In the genomic region with DNA sequence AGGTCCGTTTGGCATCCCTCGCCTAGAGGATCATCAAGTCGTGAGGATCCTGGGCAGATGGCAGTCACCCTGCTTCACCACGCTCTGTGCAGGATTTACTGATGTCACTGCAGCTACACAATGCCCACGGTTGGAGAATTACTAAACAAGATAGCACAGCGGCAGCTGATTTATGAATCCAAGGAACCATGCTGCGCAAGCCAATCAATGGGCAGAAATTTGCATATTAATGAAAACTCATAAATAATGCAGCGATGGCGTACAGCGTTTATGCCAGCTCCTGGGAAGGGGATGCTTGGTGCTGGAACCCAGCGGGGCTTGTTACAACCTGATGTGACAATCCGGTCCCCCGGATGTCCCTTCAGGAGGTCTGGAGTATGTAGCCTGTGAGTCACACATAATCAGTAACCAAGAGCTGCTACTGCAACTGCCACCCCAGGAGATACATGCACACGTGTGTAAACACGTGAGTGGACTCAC, we compare ENCODE assay signal across 14 mouse cellular contexts. TPM values are rescaled to one million over a fixed set of nuclear protein-coding genes. Genes with fewer than 3 reads are reported as not detected.
A peak's percentile ranks its signal among the peaks of the same experiment; 100 is the strongest.
DNase-seq lines count a peak whose midpoint lies in the region.
"Had no signal": no experiment of that assay in that cellular context is flagged by ENCODE, and none has a peak within 500 bp of the region (broad histone marks: within the 10 kb centered on the region; RNA-seq: fewer than 3 reads in every experiment).

No protein-coding gene starts in this region.

- DNase-seq in layer of hippocampus, postnatal 14 days (ENCODE audit: low spot score in 2 of 2): peak; percentile 17 to 36
- DNase-seq in layer of hippocampus, adult 9-10 months (ENCODE audit: low spot score): no peak
- peak; percentile 69 for DNase-seq in cerebellum, postnatal 10 days
- peak; percentile 60 for DNase-seq in mesoderm, embryonic 11.5 days (ENCODE audit: low read depth, low spot score)
- DNase-seq in retina, postnatal 1 day: peak; percentile 36
- DNase-seq in heart, adult 18-20 months: no peak
- no peak for DNase-seq in spleen, postnatal 36 days (ENCODE audit: low spot score in 2 of 2)
- DNase-seq: adrenal gland, adult 2 months; liver, embryonic 13.5 days; lung, postnatal 4 days; right cerebral cortex, postnatal 14 days; thymus, postnatal 25 days had no signal

RNA-seq across cellular contexts. Expression of gene 1700069L16Rik, which starts 34.5 kb away (rescaled TPM):
- not detected for total RNA-seq in layer of hippocampus, postnatal 14 days (2021)
- not detected for total RNA-seq in heart, adult 18-20 months (2021)
- total RNA-seq: adrenal gland, adult 2 months; hematopoietic stem cell, adult 5-6 weeks; left cerebral cortex, postnatal 14 days had no signal

RNA-seq across cellular contexts. Expression of gene Cmklr1, which starts 39.9 kb away (rescaled TPM):
- total RNA-seq in layer of hippocampus, postnatal 14 days (2021): 1 to 10 TPM; 2.8 to 5.1 TPM
- total RNA-seq in heart, adult 18-20 months (2021): 10 to 100 TPM; 21.3 to 22.3 TPM
- total RNA-seq: hematopoietic stem cell, adult 5-6 weeks had no signal

RNA-seq across cellular contexts. Expression of gene Ficd, which starts 45.5 kb away (rescaled TPM):
- 10 to 100 TPM in 1 of 2 experiments, 1 to 10 TPM in 1; 9.6 to 12.0 TPM for total RNA-seq in layer of hippocampus, postnatal 14 days (2021)
- 1 to 10 TPM; 8.6 to 8.7 TPM for total RNA-seq in heart, adult 18-20 months (2021)

Comparison
In these comparisons a context has a peak if more than half of its experiments do, and no peak if none do; other contexts are left out.
1. DNase-seq: peak in layer of hippocampus, postnatal 14 days (2 of 2), cerebellum, postnatal 10 days (2 of 2), mesoderm, embryonic 11.5 days (single experiment) and retina, postnatal 1 day (single experiment); none in layer of hippocampus, adult 9-10 months (single experiment), heart, adult 18-20 months (0 of 2) and spleen, postnatal 36 days (0 of 2).